Mouse (Mus musculus) cerebellum, adult 18-20 months (tissue): ENCODE results near the gene Insr.
A peak's percentile ranks its signal among the peaks of the same experiment; 100 is the strongest.

ENCODE experiments used
- DNase-seq, 2 experiments: peaks; one replicate each; pipeline ENCODE4 v3.0.0; 2021

The Insr gene

GRCm38 (mm10) chr8:3273799-3274198, 5.6 kb downstream of the Insr start:
- DNase-seq, result no peak

- no peak for DNase-seq
These were observed 12.0 kb downstream of the Insr start for GRCm38 (mm10) chr8:3267449-3267761.

DNA sequence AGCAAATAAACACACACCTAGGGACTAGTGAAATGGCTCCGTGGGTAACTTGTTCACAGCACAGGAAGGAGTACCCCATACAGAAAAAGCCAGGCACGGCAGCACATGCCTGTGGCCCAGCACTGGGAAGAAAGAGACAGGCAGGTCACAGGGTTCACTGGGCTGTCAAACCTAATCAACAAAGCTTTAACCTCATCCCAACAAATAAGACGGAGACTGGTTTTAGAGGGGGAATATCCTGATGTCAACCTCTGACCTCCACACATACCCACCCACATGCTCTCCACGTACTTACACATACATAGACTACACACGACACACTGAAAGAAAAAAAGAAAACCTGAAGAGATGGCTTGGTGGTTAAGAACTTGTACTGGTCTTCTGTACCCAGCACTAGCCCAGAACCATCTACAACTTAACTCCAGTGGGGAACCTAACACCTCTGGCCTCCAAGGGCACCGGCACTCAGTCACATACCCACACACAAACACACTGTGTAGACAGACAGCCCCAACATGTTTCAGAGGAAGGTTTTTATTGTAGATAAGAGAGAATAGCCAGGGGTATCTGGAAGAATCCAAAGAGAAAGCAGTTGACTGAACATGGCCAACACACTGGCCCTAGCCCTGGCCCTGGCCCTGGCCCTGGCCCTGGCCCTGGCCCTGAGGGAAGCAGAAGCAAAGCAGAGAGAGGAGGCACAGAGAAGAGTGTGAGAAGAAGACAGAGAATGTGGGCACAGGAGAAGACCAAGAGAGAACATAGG, 12.6 kb downstream of the Insr start:
- no peak for DNase-seq

DNA sequence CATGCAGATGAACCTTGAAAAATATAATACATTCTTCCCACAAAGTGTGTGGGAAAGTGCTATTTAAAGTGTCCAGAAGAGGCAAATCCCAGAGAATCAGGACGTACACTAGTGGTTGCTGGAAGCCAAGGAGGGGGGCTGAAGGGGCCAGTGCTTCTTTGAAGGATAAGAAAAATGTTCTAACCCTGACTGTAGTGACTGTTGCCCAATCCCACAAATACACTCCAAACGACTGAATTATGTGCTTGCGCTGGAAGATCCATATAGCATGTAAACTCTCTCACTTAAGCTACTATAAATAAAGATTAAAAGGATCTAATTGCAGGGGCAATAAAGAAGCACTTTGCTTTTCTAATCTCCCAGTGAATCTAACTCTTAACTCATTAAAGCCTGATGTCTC, 14.2 kb downstream of the Insr start:
- DNase-seq, result no peak

DNA sequence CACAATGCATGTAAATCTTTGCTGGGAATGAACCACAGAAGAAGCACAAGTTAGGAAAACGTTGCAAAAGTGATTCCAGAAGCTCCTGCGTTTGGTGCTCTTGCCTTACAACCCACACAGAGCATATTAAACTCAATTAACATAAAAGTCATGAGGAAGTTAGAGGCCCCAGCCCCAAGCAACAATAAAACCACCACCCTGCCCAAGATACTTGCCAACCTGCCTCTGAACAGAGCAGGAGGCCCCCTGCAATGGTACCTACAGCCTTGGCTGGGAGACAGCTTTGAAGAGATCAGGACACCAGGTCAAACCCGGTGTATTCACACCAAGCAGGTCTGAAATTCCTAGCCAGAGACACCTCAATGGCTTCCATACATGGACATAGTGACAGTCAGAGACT, 16.6 kb downstream of the Insr start:
- no peak for DNase-seq

DNA sequence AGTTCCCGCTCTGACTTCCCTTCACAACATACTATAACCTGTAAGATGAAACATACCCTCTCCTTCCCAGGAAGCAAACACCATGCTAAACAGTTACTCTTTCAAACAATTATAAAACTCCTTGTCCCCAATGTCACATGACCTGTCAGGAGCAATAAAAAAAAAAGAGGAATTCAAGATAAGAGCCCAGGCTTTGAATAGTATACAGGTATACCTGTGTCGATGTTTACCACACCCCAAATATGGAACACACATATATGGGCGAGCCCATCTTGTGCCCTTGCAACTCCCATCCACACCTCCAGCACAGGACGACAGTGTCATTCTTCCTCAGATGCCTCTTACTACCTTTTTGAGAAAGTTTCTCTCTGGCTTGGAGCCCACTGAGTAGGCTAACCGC, 18.3 kb downstream of the Insr start:
- no peak for DNase-seq

GRCm38 (mm10) chr8:3260127-3260811, 19.1 kb downstream of the Insr start:
- no peak for DNase-seq

DNA sequence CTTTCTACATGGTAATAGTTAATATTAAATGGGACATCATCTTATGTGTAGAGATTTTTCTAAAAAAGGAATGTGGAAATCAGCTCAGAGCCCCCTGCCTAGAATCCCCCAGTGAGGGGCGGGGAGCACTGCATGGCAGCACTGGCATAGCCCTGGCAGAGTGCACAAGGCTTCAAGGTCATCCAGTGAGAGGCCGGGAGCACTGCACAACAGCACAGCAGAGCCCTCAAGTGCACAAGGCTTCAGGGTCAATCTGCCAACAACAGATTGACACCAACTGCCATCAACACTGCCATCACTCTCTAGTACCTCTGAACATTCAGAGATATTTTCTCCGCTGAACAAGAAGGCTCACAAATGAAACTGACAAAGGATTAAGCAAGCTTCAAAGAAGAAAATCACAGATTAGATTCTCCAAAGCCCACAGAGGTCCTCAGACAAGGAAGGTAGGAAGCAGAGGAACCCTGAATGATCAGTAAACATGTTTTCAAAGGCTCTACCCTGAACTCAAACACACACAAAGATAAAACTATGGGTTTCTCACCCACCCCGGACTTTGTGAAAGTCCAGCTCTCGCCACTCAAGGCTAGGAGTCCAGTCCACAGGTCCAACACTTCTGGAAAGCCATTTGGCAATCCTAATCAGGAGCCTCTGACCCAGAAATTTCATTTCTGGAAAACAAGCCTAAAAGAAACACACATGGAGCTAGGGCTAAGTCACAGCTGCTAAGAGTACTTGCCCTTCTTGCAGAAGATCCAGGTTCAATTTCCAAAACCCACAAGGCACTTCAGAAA, 23.1 kb downstream of the Insr start:
- no peak for DNase-seq

DNA sequence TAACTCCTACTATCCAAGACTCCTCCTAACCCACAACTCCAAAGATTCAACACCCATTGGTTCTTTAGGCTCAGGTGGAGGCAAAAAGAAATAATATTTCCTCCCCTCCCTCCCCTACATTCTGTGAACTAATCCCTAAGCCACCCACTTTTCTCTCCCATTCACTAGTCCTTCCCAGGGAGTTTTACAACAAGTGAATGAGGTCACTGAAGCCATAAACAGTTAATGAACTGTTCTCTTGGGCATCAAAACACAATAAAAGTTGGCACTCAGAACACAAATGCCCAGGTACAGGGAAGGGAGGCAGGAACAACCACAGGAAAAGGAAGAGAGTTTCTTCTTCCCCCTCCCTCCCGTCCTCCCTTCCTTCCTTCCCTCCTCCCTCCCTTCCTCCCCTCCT, 24.1 kb downstream of the Insr start:
- no peak for DNase-seq

- no peak for DNase-seq
These were observed 26.2 kb downstream of the Insr start for GRCm38 (mm10) chr8:3253179-3253578.

- no peak for DNase-seq
These were observed 26.8 kb downstream of the Insr start for GRCm38 (mm10) chr8:3252665-3253064.

GRCm38 (mm10) chr8:3251101-3251500, 28.3 kb downstream of the Insr start:
- DNase-seq, result no peak

DNA sequence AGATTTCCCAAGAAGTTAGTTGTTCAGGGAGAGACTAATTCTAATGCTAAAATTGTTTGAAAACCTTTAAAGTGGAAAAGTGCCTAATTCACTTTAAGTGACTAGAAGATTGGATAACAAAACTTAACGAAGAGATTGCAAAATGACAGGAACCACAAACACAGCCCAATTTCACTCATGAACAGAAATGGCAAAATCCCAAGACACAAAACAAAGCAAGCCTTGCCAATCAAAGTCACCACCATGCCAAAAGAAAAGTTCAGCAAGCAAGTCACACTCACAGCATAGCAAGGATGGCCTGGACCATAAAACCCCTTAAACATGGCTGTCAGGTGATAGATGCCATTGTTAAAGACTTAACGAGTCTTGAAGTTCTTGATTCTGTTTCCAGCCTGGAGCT, 29.5 kb downstream of the Insr start:
- no peak for DNase-seq

GRCm38 (mm10) chr8:3248704-3249103, 30.7 kb downstream of the Insr start:
- no peak for DNase-seq

- DNase-seq, result no peak
These were observed 32.3 kb downstream of the Insr start for GRCm38 (mm10) chr8:3247129-3247528.

DNA sequence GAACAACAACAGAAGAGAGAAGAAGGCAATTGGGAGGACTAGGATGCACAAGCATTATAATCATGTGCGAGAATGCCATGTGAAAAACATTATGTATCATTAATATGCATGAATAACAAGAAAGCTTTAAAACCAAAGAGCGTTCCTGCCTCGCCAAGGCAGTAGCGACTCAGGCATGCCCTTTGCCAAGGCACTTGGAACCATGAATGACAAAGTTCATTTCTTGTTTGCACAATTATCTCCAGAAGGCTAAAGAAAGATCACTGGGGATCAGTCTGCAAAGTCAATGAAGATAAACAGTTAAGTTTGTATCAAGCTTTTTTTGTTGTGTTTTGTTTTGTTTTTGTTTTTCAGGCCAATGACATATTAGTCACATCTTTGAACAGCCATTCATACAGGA, 36.2 kb downstream of the Insr start:
- no peak for DNase-seq

DNA sequence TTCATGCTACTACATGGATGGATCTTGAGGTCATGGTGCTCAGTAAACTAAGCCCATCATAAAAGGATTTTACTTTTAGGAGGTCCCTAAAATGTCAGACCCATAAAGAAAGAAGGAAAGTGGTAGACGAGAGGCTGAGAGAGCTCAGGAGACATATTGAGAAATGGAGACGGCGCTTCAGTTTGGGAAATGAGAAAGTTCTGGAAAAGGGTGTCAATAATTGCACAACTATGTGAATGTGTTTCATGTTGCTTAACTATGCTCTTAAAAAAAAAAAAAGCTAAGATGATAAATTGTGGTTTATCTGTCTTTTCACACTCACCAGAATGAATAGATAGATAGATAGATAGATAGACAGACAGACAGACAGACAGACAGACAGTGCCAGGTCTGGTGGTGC, 38.7 kb downstream of the Insr start:
- no peak for DNase-seq

GRCm38 (mm10) chr8:3239641-3240040, 39.8 kb downstream of the Insr start:
- no peak for DNase-seq

DNA sequence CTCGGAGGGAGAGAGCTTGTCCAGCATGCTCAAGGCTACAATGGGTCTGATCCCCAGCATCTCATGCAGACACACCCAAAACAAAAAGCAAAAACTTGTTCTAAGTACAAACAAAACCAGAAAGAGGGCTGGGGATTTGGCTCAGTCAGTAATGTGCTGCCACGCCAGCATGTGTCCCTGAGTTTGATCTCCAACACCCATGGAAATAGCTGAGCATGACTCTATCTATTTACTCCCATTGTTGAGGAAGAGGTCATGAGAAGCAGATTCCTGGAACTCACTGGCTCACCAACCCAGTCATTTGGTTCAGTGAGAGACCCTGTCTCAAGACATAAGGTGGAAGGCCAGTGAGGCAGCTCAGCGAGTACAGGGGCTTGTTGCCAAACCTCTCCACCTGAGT, 40.6 kb downstream of the Insr start:
- no peak for DNase-seq

DNA sequence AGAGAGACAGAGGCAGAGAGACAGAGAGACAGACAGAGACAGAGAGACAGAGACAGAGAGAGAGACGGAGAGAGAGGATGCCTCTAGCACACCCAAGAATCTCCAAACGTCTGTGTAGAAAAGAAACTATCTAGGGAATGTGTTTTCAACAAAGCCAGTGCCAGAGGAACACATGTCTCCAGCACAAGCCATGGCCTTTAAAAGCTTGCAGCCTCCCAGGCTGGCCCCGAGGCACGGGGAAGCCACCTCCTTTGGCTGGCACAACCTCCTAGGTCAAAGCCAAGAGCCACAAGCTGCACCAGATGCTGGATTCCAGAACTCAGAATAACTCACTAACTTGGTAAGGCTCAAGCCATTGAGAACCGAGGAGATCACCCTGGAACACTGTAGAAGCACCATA, 42.1 kb downstream of the Insr start:
- DNase-seq, result peak in 1 of 2 experiments; percentile 29

- DNase-seq, result no peak
These were observed 43.1 kb downstream of the Insr start for GRCm38 (mm10) chr8:3236277-3236676.

DNA sequence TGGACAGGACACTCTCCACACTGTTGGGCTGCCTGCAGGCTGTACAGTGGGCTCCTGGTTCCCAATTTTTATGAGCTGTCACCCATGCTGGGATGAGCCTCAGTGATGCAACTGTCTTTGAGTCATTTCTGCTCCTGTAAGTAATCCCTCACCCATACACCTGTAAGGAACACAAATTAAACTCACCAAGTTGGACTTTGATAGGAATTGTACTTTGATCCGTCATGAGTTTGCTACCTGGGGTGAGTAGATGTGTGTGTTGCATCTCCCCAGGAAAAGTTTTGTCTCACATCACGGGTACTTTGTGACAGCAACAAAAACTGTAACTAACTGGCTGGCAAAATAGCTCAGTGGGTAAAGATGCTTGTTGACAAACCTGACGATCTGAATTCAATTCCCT, 44.8 kb downstream of the Insr start:
- no peak for DNase-seq

DNA sequence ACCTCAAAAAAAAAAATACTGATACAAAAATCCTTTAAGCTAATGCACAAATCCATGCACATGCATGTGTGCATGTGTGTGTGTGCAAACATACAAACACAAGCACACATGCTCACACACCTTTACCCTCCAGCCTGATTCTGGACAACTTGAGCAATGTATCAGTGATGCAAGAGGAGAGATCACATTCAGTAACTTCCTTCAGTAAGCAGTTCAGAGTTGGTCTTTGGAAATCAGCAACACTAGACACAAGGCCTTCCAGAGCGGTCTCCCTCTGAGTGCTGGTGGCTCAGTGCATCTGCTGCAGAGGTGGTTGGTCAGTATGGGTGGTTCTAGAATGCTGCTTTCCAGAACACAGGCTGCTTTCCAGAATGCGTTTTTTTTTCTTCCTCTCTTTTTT, 46.8 kb downstream of the Insr start:
- DNase-seq, result no peak
